Mouse (Mus musculus): ENCODE data around the gene Tprn.

DNA sequence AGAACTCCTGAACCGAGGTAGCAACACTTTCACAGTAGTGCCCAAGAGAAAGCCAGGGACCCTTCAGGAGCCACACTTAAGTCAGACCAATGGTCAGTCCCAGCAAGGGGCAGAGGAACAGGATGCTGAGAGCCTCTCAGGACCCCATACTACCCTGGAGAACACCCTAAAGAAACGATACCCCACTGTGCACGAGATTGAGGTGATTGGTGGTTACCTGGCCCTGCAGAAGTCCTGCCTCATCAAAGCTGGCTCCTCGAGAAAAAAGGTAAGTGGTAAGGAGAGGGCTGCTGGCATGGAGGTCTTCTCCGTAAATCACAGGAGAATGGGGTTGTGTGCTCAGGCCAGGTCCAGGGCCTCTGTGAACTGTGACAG lies 1.9 kb downstream of the Tprn start:
- TF ChIP-seq GATA1 (IDR thresholded peaks at IDR 0.05; ENCODE audit: low read length) (no peak), TAL1 (IDR thresholded peaks at IDR 0.05; ENCODE audit: low read length) (no peak)

Data from erythroblast, embryonic 14.5 days (primary cell).